Mouse (Mus musculus): ENCODE measurements around the gene Syne2. TPM values are rescaled to one million over a fixed set of nuclear protein-coding genes. Genes with fewer than 3 reads are reported as not detected.

Syne2 gene
- polyA plus RNA-seq, 1 experiment from 2014 or later: 64.1 TPM

- Histone ChIP-seq H3K4me3 (ENCODE audit: low read depth, low read length) (no peak overlapping the region), H3K9me3 (replicated peaks; ENCODE audit: control insufficient read depth, low read length) (no peaks in the 10 kb centered on the region), H3K4me1 (ENCODE audit: control insufficient read depth, insufficient read depth, low read length) (no peaks in the 10 kb centered on the region), H3K36me3 (ENCODE audit: control insufficient read depth, insufficient read depth, low read length) (peaks cover 18% of the 10 kb centered on the region), H3K4me2 (no peak overlapping the region), H3K9ac (ENCODE audit: low read depth, low read length) (no peak overlapping the region), H3K27ac (ENCODE audit: low read depth, low read length) (no peak overlapping the region), H3K27me3 (ENCODE audit: control insufficient read depth, insufficient read depth, low read length) (no peaks in the 10 kb centered on the region)
- 77% methylated on average over 1 of the region's 1 CpGs for WGBS (ENCODE audit: insufficient replicate concordance)
- no peak for ATAC-seq (replicated peaks; ENCODE audit: insufficient number of reproducible peaks, low FRiP score, low TSS enrichment)
Observed at GRCm38 (mm10) chr12:75952011-75952410, 134.1 kb downstream of the Syne2 start.

GRCm38 (mm10) chr12:75966441-75967195 lies 148.7 kb downstream of the Syne2 start:
- H3K9me3 ChIP-seq (replicated peaks; ENCODE audit: control insufficient read depth, low read length): no peaks in the 10 kb centered on the region
- H3K27ac ChIP-seq (ENCODE audit: low read depth, low read length): no peak overlapping the region
- H3K4me2 ChIP-seq: no peak overlapping the region; the same call in 1 of the 2 replicates
- no peak overlapping the region for H3K4me3 ChIP-seq (ENCODE audit: low read depth, low read length)
- peaks cover 10% of the 10 kb centered on the region; the same call in 1 of the 2 replicates for H3K36me3 ChIP-seq (ENCODE audit: control insufficient read depth, insufficient read depth, low read length)
- H3K9ac ChIP-seq (ENCODE audit: low read depth, low read length): no peak overlapping the region
- peaks cover 4% of the 10 kb centered on the region; the same call in 1 of the 2 replicates for H3K4me1 ChIP-seq (ENCODE audit: control insufficient read depth, insufficient read depth, low read length)
- no peaks in the 10 kb centered on the region for H3K27me3 ChIP-seq (ENCODE audit: control insufficient read depth, insufficient read depth, low read length)
- 74% methylated on average over 24 of the region's 24 CpGs for WGBS (ENCODE audit: insufficient replicate concordance)
- ATAC-seq (replicated peaks; ENCODE audit: insufficient number of reproducible peaks, low FRiP score, low TSS enrichment): no peak

DNA sequence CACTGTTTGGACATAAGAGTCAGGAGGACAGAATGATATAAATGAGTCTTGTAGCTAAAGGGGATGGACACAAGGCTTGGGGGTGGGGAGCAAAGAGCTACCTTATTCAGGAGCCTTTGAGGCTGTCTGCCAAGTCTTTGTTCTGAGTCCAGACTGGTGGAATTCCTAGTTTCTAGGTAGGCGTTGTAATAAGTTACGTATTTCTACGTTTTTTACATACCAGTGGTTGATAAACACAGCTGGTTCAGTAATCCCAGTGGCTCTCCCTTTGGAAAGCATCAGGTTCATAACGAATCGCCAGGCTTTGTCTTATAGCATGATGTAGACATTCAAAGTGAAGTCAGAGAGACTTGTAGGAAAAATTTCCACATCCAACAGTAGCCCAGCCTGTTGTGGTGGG lies 161.1 kb downstream of the Syne2 start:
- 89% methylated on average over 5 of the region's 5 CpGs for WGBS (ENCODE audit: insufficient replicate concordance)

DNA sequence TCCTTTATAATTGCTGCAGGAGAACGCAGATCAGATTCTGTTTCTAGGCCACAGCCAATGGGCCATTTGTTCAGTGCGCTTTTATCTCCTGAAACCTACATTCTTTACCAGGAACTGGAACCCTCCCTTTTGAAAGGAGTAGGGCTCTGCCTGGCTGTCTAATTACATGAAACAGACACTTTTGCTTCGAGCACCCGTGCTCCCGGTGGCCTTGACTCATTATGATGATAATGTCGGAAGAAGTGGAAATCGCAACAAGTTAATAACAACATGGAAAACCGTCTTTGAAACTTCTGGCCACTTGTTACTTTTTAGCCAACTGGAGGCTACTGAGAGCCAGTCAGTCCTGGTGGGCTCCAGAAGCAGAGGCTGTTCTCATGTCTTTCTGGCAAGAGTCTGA lies 165.4 kb downstream of the Syne2 start:
- 0 out of 2 replicates have a peak overlapping the region, but pooled peaks have one; percentile 35 for H3K27ac ChIP-seq (ENCODE audit: low read depth, low read length)
- ATAC-seq (replicated peaks; ENCODE audit: insufficient number of reproducible peaks, low FRiP score, low TSS enrichment): no peak
- no peaks in the 10 kb centered on the region for H3K9me3 ChIP-seq (replicated peaks; ENCODE audit: control insufficient read depth, low read length)
- 0 out of 2 replicates have a peak overlapping the region, but pooled peaks have one; percentile 10 for H3K4me2 ChIP-seq
- no peaks in the 10 kb centered on the region for H3K27me3 ChIP-seq (ENCODE audit: control insufficient read depth, insufficient read depth, low read length)
- H3K4me3 ChIP-seq (ENCODE audit: low read depth, low read length): no peak overlapping the region
- no peak overlapping the region for H3K9ac ChIP-seq (ENCODE audit: low read depth, low read length)
- WGBS (ENCODE audit: insufficient replicate concordance): 40% methylated on average over 8 of the region's 8 CpGs
- peaks cover 18% of the 10 kb centered on the region for H3K4me1 ChIP-seq (ENCODE audit: control insufficient read depth, insufficient read depth, low read length)
- H3K36me3 ChIP-seq (ENCODE audit: control insufficient read depth, insufficient read depth, low read length): peaks cover 4% of the 10 kb centered on the region

More for the DNA sequence above, 161.1 kb downstream of the Syne2 start:
- no peak overlapping the region for H3K27ac ChIP-seq (ENCODE audit: low read depth, low read length)
- H3K4me3 ChIP-seq (ENCODE audit: low read depth, low read length): no peak overlapping the region
- no peak for ATAC-seq (replicated peaks; ENCODE audit: insufficient number of reproducible peaks, low FRiP score, low TSS enrichment)
- H3K27me3 ChIP-seq (ENCODE audit: control insufficient read depth, insufficient read depth, low read length): no peaks in the 10 kb centered on the region
- no peak overlapping the region for H3K4me2 ChIP-seq
- H3K9ac ChIP-seq (ENCODE audit: low read depth, low read length): no peak overlapping the region
- H3K9me3 ChIP-seq (replicated peaks; ENCODE audit: control insufficient read depth, low read length): no peaks in the 10 kb centered on the region
- H3K36me3 ChIP-seq (ENCODE audit: control insufficient read depth, insufficient read depth, low read length): no peaks in the 10 kb centered on the region
- peaks cover 13% of the 10 kb centered on the region for H3K4me1 ChIP-seq (ENCODE audit: control insufficient read depth, insufficient read depth, low read length)

DNA sequence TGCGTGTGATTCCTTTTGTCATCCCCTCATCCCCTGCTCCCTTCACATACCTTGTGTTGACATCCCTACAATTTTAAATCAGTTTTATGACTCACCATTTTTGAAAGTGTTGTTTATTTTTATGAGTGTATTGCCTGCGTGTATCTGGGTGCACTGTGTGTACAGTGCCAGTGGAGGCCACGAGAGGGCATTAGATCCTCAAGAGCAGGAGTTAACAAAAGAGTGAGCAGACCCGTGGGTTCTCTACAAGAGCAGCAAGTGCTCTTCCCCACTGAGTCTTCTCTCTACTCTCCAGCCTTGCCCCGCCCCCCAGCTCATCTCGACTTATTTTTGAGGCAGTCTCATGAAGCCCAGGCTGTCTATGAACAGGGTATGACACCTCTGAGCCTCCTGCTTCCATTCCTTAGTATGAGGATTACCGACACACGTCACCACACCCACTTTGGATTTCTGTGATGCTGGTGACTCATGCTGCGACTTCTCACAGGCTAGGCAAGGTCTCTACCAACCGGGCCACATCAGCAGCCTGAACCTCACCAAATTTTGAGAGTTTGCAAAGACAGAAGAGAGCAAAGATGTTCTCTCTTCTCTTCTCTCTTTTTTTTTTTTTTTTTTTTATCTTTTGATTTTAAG lies 174.4 kb downstream of the Syne2 start:
- Histone ChIP-seq H3K4me2 (no peak overlapping the region), H3K27me3 (ENCODE audit: control insufficient read depth, insufficient read depth, low read length) (no peaks in the 10 kb centered on the region), H3K4me3 (ENCODE audit: low read depth, low read length) (no peak overlapping the region), H3K36me3 (ENCODE audit: control insufficient read depth, insufficient read depth, low read length) (peaks cover 16% of the 10 kb centered on the region), H3K27ac (ENCODE audit: low read depth, low read length) (no peak overlapping the region), H3K9ac (ENCODE audit: low read depth, low read length) (no peak overlapping the region), H3K9me3 (replicated peaks; ENCODE audit: control insufficient read depth, low read length) (no peaks in the 10 kb centered on the region), H3K4me1 (ENCODE audit: control insufficient read depth, insufficient read depth, low read length) (peaks cover 18% of the 10 kb centered on the region)
- WGBS (ENCODE audit: insufficient replicate concordance): 78% methylated on average over 10 of the region's 10 CpGs
- no peak for ATAC-seq (replicated peaks; ENCODE audit: insufficient number of reproducible peaks, low FRiP score, low TSS enrichment)

DNA sequence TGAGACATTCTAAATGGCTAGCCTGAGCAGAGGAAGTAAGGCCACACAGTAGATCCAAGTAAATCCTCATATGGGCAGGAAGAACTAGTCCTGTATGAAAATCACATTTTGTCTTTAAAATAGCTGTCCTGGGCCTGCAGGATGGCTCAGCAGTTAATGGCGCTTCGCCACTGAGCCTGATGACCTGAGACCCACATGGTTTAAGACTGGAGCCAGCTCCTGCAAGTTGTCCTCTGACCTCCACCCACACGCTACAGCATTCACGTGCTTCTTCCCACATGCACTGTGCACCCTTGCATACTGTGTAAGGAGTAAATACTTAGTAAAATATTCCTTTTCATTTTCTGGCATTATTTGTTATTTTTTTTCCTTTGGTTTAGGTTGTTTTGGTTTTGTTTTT lies 175.0 kb downstream of the Syne2 start:
- no peak overlapping the region for H3K4me2 ChIP-seq
- no peak overlapping the region for H3K9ac ChIP-seq (ENCODE audit: low read depth, low read length)
- WGBS (ENCODE audit: insufficient replicate concordance): 89% methylated on average over 4 of the region's 4 CpGs
- ATAC-seq (replicated peaks; ENCODE audit: insufficient number of reproducible peaks, low FRiP score, low TSS enrichment): no peak
- no peak overlapping the region for H3K27ac ChIP-seq (ENCODE audit: low read depth, low read length)
- no peak overlapping the region for H3K4me3 ChIP-seq (ENCODE audit: low read depth, low read length)
- no peaks in the 10 kb centered on the region for H3K27me3 ChIP-seq (ENCODE audit: control insufficient read depth, insufficient read depth, low read length)
- peaks cover 14% of the 10 kb centered on the region for H3K36me3 ChIP-seq (ENCODE audit: control insufficient read depth, insufficient read depth, low read length)
- H3K9me3 ChIP-seq (replicated peaks; ENCODE audit: control insufficient read depth, low read length): no peaks in the 10 kb centered on the region
- peaks cover 18% of the 10 kb centered on the region for H3K4me1 ChIP-seq (ENCODE audit: control insufficient read depth, insufficient read depth, low read length)

DNA sequence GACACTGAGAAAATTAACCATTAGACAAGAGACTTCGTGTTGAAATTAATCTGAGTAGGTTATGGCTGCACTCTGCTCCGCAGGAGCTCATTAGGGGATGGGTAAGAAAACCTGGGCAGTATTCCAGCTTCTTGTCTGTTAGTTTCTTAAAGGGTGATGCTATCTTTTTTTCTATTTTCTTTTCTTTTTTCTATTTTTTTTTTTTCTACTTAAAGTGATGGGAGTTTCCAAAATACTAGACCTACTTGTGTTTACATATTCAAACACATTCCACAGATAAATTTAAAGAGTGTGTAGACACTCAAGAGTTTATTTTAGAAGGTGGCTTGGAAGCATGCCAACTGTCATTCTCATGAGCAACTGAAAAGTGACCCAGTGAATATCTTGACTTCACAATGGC lies 177.2 kb downstream of the Syne2 start:
- Histone ChIP-seq H3K9me3 (replicated peaks; ENCODE audit: control insufficient read depth, low read length) (no peaks in the 10 kb centered on the region), H3K4me1 (ENCODE audit: control insufficient read depth, insufficient read depth, low read length) (peaks cover 18% of the 10 kb centered on the region), H3K27ac (ENCODE audit: low read depth, low read length) (no peak overlapping the region), H3K27me3 (ENCODE audit: control insufficient read depth, insufficient read depth, low read length) (no peaks in the 10 kb centered on the region), H3K36me3 (ENCODE audit: control insufficient read depth, insufficient read depth, low read length) (peaks cover 14% of the 10 kb centered on the region), H3K9ac (ENCODE audit: low read depth, low read length) (no peak overlapping the region), H3K4me3 (ENCODE audit: low read depth, low read length) (no peak overlapping the region), H3K4me2 (no peak overlapping the region)
- no peak for ATAC-seq (replicated peaks; ENCODE audit: insufficient number of reproducible peaks, low FRiP score, low TSS enrichment)
- WGBS (ENCODE audit: insufficient replicate concordance): 28% methylated on average over 2 of the region's 2 CpGs

DNA sequence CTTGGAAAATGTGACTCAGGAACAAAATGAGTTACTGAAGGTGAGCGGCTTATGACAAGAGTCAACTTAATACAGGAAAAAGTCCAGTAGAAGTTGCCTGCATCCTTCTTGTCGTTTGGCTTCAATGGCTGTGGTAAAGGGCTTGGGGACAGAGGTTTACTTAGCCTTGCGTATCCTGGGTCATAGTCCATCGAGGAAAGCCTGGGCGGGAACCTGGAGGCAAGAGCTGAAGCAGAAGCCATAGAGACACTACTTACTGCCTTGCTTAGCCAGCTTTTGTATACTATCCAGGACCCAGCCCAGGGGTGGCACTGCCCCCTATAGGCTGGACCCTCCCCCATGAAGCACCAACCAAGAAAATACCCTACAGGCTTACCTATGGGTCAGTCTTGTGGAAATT lies 179.6 kb downstream of the Syne2 start:
- Histone ChIP-seq H3K9ac (ENCODE audit: low read depth, low read length) (no peak overlapping the region), H3K27me3 (ENCODE audit: control insufficient read depth, insufficient read depth, low read length) (no peaks in the 10 kb centered on the region), H3K36me3 (ENCODE audit: control insufficient read depth, insufficient read depth, low read length) (peaks cover 9% of the 10 kb centered on the region), H3K4me2 (no peak overlapping the region), H3K4me1 (ENCODE audit: control insufficient read depth, insufficient read depth, low read length) (peaks cover 18% of the 10 kb centered on the region), H3K27ac (ENCODE audit: low read depth, low read length) (no peak overlapping the region), H3K9me3 (replicated peaks; ENCODE audit: control insufficient read depth, low read length) (no peaks in the 10 kb centered on the region), H3K4me3 (ENCODE audit: low read depth, low read length) (no peak overlapping the region)
- WGBS (ENCODE audit: insufficient replicate concordance): 87% methylated on average over 5 of the region's 5 CpGs
- no peak for ATAC-seq (replicated peaks; ENCODE audit: insufficient number of reproducible peaks, low FRiP score, low TSS enrichment)
